Mouse (Mus musculus): Measurements from ENCODE around the gene Rbm33.

Rbm33 gene

DNA sequence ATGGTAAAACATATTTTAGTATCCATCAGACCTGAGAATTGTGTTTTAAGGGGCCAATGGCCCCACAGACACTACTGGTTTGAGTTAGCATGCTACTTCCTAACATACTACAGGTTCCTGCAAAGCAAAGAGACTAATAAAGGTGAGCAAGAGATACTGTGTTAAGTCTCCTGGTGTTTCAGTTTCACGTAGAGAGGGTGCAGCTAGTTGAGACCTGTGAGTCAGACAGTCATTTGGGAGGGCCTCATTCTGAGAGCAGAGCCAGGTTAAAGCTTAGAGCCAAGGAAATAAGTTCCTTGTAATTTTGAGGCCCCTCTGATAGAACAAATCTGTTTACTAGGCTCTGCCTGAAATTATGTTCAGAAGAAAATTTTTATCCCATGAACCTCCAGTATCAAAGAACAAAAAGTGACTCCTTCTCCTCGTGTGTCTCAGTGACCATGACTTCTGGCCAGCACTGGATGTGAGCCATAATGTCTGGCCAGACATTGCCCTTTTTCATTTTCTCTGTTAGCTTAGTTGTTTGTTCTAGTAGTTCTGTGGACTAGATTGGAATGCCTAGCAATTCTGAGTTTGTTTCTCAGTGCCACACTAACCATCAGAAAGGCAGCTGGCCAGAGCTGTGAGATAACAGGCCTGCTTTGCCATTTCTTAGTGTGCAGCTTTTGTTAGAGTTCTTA, 95.2 kb downstream of the Rbm33 start:
- DNase-seq (ENCODE audit: low read depth): no peak

DNA sequence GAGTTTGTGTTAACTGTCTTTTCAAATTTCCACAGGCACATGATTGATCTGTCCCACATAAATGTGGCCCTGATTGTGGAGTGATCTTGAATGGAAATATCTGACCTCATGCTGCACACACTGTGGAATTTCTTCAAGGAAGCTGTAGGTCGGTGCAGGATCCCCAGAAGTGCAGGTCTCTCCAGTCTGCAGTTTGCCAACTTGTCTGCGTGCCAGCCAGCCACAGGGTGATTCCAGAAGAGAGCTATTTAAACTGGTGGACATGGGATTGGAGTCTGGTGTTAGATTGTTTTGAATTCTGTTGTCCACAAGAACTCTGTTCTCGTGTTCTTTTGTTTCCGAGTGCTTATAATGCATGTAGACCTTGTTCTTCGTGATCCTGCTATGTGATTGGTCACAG, 96.6 kb downstream of the Rbm33 start:
- DNase-seq (ENCODE audit: low read depth): no peak

DNA sequence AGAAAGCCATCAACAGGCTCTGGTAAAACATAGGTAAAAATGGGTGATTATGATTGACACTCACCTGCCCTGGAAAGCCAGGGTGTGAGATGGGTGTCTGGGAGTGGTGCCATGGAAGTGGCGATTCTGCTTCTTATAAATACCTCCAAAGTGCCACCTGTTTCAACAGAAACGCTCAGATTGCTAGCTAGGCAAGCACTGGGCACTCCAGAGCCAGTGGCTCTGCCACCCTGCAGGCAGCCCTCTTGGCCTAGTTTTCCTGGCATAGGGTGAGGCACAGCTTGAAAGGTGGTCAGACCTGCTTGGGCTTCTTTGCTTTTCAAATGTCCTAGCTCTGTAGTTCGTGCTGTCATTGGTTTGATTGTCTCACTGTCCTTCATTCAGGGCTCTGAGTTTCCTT, 97.2 kb downstream of the Rbm33 start:
- DNase-seq (ENCODE audit: low read depth): no peak

DNA sequence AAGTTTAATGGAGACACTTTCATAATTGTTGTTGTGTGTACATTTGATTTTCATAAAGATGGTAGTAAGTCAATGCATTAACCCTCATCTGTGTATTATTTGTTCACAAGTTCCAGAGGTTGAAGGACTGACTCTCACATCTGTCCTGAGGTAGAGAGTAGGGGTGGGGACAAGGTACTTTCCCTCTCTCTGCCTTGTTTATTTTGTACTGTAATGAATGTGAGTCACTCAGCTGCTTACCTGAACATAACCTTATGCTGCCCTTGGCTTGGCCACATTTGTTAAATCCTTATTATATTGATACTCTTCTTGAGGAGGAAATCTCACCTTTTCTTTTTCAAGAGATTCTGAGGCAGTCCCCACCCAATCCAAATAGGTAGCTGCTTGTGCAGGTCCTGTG, 99.1 kb downstream of the Rbm33 start:
- no peak for DNase-seq (ENCODE audit: low read depth)

DNA sequence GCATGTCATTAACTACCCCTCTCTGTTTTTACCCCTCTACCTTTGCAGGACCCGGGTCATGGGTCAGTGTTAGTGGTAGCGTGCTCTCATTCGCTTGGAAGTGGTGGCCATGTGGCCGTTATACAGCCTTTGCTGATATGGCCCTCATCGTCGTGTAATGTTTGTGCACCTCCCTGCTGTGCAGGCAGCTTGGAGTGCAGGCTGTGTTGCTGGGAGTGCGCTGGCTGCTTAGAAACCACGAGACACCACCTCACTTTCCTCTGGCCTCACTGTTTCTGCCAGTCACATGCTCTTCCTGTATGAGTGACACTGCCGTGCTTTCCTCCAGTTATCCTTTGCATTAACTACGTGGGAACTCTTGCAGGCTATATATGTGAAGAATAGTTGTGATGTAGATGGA, 101.8 kb downstream of the Rbm33 start:
- no peak for DNase-seq (ENCODE audit: low read depth)

DNA sequence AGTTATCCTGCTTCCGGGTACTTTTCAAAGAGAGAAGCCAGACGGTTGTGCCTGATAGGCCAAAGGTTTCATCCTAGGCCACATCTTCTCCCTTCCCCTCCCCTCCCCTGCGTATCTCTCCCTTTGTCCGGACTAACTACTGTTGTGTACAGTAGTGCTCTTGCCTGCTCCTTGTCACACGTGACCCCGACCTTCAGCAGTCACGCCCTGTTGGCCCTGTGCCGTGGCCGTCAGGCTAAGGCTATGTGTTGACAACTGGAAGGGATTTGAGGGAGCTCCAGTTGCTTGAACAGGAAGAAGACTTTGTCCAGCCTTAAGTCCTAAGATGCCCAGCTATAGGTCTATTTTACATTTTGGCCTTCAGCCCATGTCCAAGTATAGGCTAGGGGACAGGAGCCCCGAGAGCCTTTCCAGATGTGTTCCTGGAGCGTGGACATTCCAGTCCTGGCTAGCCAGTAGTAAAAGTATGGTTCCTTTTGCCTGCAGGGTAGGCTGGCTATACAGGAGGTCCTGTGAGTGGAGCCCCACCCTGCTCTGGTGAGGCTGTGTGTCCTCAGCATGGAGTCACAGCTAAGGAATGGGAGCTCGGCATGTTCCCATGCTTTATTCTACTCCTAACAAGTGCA, 102.8 kb downstream of the Rbm33 start:
- no peak for DNase-seq (ENCODE audit: low read depth)

DNA sequence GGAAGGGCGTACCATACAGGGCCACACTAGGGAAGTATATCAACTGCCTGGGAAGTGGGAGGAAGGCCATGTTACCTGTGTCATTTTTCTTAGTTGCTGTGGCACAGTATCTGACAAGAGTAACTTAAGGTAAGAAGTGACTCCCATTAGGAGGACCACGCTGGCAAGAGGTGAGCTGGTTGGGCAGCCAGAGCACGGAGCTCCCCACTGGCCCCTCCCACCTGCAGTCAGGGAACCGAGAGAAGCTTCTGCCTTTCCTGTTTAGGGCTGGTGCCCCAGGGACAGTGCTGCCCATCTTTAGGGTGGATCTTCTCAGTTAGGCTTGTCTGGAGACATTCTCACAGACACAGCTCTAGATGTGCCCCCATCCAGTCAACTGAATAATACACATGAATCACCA, 106.9 kb downstream of the Rbm33 start:
- no peak for DNase-seq (ENCODE audit: low read depth)

DNA sequence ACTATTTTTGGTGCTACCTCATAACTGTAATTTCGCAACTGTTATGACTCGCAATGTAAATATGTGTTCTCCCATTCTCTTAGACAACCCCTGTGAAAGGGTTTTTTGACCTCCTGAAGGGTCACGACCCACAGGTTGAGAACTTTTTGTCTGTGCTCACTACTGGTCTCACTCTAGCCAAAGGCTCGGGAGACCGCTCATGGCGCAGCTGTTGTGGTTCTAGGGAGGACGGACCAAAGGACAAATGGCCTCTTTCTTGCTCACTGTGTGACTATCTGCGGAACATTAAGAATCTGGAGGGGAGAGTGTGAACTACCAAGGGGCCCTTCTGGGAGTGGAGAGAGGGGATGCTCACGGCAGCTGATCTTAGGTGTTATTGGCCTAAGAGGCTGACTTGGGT, 109.0 kb downstream of the Rbm33 start:
- DNase-seq (ENCODE audit: low read depth): no peak

DNA sequence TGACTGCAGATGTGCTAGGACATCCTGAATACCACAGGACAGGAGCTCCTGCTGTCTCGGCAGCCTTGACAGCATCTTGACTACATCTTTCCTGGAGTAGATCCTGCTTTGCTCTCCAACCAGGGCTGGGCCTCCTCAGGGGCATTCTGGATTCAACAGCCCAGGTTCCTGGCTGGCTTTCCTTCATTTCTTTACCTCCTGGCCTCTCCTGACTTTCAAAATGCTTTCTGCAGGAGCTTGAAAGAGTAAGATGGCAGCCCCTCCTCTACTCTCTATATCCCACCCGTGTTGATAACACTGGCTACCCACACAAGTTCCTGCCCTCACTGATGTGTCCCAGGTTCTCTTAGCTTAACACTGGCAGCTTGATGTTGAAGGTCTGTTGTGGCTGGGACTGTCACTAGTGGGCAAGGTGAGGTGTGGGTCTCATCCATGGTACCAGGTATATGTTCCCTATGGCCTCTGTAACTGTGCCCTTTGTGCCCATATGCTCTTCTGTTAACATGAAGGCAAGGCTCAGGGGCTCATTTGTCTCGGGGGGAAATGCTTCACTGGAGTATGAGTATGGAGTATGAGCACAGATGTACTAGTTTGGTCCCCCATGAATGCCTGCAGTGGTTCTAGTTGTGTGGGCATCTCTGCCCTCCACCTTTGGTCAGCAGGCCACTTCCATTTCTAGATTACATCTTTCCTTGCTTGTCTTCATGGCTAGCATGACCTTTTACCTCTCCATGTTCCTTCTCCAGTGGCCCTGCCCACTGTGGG, 133.4 kb downstream of the Rbm33 start:
- no peak for DNase-seq (ENCODE audit: low read depth)

DNA sequence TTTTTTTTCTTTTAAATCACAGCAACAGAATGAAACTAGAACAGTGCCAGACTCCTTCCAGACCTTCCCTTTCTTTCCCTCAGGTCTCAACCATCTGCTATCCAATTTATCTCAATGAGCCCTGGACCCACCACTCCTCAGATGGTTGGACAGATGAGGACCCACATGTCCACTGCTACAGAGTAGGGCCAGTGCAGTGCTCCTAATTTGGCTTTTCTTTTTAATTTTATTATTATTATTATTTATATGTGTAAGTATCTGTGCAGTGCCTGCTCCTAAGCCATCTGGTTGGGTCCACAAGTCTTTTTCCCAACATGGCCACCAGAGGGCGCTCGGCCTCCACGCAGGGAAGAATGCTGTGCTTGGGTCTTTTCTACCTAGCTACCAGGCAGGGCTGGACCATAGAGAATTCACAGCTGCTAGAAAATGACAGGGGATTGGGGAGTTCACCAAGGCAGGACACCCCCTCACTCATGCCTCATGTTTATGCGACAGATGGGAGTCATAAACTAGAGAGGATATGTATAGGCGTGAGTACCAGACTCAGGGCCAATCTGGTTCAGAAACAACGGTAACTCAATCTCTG, 134.2 kb downstream of the Rbm33 start:
- peak; percentile 89 for DNase-seq (ENCODE audit: low read depth)

DNA sequence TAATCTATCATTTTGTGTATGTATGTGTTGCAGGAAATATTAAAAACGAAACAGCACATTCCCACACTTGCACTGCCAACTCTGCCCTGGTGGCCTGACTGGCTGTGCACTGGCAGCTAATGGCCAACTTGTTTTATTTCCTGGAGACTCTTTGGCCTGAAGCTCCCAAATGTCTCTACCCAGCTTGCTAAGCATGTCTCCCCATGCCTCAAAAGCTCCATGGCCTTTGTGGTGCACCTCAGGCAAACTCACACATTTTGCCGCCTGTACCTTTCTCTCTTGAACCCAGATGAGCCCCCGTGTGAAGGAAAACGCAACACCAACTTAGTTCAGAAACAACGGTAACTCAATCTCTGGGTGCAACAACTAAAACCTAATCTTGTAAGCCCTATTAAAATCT, 136.2 kb downstream of the Rbm33 start:
- no peak for DNase-seq (ENCODE audit: low read depth)

DNA sequence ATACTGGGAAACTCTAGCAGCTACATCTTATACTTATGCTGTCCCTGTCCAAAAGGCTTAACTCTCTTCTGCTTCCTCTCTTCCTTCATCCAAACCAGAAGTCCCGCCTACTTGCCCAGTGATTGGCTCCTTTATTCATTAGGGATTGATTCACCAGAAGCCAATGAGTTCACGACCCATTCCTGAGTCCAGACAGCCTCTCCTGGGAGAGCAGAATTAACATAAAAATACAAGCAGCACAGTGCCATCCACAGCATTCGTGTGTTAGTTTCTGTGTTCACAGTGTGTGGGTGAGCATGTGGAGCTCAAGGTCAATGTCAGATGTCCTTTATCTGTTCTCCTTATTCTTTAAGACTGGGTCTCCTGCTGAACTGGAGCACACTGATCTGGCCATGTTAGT, 136.6 kb downstream of the Rbm33 start:
- DNase-seq (ENCODE audit: low read depth): no peak

DNA sequence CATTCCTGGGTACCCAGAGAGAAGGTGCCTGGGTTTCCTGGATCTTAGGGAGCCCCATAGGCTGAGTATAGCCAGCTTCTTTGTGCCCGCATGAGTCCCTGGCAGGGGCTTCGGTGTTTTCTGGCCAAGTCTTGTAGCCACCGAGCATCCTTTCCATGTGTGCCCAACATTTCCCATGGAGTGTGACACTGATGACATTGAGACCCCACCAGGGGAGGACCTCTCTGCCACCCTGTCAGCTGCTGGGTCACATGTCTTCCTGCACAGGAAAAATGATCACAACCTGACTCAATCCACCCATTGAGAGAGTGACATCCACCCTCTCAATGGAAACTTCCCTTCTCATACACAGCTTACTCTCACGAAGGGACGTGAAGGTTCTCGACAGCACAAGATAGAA, 137.6 kb downstream of the Rbm33 start:
- DNase-seq (ENCODE audit: low read depth): no peak

DNA sequence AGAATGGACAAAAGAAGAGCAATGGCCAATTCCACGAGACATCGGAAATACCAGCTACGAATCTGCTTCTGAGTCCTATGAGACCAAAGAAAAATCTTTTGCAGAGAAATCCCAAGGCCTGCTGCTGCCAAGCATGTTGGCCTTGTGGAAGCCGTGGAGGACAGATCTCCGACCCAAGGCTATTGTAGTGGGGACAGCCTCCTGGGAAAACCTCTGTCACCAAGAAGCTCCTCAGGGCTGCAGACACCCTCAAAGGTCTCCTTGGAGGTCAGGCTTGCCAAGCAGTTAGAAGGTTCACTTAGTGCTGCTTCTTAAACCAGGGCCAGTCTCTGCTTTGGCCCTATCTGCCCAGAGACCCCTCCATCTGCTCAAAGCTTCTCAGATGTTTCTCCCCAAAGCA, 138.8 kb downstream of the Rbm33 start:
- DNase-seq (ENCODE audit: low read depth): no peak

DNA sequence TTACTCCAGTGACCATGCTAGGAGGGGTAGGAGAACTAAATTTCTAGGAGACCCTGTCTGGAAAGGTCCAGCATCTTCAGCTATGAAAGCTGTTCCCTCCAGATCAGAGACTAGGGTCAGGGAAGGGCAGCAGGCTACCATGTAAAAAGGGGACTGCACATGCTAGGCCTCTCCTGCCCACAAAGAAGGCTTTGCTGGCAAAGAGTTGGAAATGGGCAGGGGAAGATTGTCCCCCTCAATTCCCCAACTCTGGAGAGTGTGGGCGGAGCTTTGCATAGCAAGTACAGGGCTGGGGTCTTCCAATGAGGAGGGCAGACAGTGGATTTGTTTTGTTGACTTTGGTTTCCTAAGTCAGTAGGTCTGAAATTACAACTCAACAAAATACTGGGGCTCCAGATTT, 139.4 kb downstream of the Rbm33 start:
- DNase-seq (ENCODE audit: low read depth): no peak

DNA sequence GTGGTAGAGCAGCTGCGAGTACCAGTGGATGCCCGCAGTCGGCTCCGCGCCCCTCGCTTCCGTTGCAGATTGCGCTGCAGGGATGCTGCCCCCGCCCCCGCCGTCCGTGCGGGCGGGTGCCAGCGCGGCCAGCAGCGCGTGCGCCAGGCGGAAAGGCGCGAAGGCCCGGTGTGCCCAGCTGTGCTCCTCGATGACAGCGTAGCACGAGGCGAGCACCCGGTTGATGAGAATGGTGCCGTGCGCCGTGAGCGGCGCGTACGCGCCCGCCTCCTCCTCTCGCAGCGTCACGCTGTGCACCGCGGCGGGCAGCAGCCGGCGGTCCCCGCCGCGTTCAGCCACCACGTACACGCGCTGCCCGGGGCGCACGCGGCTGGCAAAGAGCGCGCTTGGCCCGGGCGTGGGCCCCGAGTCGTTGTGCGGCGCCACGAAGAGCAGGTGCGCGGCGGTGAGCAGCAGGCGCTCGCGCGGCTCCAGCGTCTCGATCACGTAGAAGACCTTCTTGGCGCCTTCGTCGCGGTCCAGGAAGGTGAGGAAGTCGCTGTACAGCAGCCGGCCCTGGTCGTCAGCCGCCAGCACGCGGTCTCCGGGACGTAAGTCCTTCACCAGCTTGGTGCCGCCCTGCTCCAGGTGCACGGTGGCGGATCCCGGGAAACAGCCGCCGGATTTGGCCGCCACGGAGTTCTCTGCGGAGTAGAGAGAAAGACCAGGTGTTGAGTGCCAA, 141.2 kb downstream of the Rbm33 start:
- no peak for DNase-seq (ENCODE audit: low read depth)

DNA sequence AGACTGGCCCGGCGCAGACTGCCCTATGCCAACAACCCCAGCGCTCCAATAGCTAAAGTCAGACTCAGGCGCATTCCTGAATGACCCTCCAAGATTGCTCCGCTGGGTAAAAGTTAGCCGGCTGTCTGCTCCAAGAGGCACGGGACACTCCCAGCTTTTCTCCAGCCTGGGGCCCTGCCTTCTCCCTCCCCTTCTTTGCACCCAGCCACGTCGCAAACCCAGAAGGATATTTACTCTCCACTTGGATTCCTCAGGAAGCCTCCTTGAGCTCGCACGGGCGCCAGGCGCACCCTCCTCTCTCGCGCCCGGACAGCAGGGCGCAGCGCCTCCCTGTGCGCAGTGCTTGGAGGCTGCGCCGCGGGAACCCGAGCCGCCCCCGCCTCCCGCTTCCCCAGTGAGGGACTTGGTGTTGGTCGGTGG, 141.9 kb downstream of the Rbm33 start:
- DNase-seq (ENCODE audit: low read depth): no peak

DNA sequence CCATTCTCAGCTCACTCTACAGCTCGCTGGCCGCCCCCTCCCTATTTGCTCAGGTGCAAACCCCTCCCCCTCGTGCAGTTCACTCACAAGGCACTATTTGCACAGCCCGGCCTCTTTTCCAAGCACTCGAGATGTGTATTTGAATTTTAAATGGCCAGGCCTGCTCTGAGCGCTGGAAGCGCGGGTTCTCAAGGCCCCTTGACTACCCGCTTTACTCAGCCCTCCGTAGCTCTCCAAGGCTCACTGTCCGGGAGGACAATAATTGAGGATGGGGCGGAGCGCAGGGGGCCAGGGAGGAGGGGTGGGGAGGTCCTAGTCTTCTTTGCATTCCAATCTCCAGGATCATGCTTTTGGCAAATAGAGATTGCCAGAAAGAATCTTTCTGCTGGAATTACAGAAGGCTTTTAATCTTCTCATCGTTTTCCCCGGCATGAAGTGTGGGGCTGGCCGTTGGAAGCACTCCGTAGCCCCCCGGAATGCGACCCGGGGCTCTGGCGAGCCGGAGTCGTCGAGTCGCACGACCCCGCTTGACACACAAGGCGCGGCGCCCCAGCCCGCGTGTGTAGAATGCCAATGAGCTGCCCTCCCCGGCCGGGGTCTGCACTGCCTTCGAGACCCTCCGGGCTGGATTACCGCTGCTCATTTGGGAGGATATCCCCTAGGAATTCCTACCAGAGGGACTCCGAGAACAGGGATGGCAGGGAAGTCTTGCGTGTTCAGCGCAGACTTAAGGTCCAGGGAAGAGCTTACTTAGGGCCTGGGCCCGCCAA, 142.7 kb downstream of the Rbm33 start:
- DNase-seq (ENCODE audit: low read depth): no peak

DNA sequence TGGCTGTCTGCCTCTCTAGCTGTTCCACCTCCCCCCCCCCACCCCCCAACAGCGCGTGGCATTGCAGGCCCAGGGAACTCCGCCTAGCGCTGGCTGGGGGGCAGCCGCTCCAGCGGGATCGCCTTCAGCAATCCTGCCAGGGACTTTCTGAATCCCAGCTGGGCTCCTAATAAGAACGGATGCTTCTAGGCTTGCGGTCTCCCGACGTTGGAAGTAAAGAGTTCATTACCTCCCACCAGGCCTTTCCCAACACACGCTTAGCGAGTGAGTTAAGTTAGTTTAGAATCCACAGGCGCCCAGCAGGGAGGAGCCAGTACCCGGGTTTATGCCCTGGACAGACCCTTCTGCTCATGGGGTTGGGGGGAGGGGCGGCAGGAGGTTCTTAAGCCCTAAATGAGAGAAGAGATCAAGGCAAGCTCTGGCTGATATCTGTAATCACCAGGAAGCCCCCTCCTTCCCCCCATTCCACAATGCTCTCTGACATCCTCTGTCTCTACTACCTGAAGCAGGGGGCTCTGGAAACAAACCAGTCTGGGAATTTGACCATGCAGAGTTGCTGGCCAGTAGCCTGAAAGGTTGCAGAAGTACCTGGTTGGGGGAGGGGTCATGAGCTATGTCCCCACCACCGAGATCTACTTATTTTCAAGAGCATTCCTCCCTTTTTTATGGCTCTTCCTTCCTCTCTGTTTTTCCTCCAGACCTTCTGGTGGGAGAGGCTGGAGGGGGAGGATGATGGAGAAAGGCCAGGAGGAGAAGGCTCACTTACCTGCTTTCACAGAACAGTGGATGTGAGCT, 143.8 kb downstream of the Rbm33 start:
- DNase-seq (ENCODE audit: low read depth): peak; percentile 14

DNA sequence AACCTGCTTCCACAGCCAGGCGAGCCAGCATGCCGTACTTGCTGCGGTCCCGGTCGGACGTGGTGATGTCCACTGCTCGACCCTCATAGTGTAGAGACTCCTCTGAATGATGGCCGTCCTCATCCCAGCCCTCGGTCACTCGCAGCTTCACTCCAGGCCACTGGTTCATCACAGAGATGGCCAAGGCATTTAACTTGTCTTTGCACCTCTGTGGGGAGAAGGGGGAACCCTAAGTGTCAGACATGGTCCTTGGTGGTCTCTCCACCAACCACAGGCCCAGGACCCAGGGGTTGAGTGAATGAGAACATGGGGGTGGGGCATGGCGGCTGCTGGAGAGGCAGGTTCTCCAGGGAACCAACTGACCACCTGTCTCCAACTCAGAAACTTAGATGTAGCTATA, 144.5 kb downstream of the Rbm33 start:
- no peak for DNase-seq (ENCODE audit: low read depth)

All from NIH3T3 (cell line).